Mouse (Mus musculus): Measurements from ENCODE around the gene Ablim1.

- TF ChIP-seq TAL1 (IDR thresholded peaks at IDR 0.05; ENCODE audit: low read length) (no peak), GATA1 (IDR thresholded peaks at IDR 0.05; ENCODE audit: low read length) (no peak)
These were observed 7.1 kb upstream of the Ablim1 start for GRCm38 (mm10) chr19:57321839-57322238.
